Mouse (Mus musculus): ENCODE results near the gene Ndufv1. TPM values are rescaled to one million over a fixed set of nuclear protein-coding genes. Genes with fewer than 3 reads are reported as not detected.
"Not testable (repeated sequence)": the region's sequence is repeated elsewhere in the genome, so short reads cannot be mapped to it uniquely, and the experiment has no call there.

Gene Ndufv1
- polyA plus RNA-seq, 1 experiment from 2014 or later: 213 TPM

- no peak overlapping the region for H3K4me2 ChIP-seq (replicated peaks; ENCODE audit: low read depth)
- no peak overlapping the region for H3K9ac ChIP-seq (ENCODE audit: low read length)
- peaks cover 5% of the 10 kb centered on the region; the same call in 1 of the 2 replicates for H3K4me1 ChIP-seq (replicated peaks; ENCODE audit: control insufficient read depth, insufficient read depth)
- no peaks in the 10 kb centered on the region for H3K27me3 ChIP-seq (ENCODE audit: control insufficient read depth, insufficient read depth, low read length)
- H3K27ac ChIP-seq (replicated peaks): peak overlapping the region; percentile 45; the same call in 1 of the 2 replicates
- WGBS: 36% methylated on average over 8 of the region's 8 CpGs
- ATAC-seq (ENCODE audit: low FRiP score, low TSS enrichment): no peak
- H3K9me3 ChIP-seq (ENCODE audit: control insufficient read depth, low read length): no peaks in the 10 kb centered on the region
- DNase-seq (ENCODE audit: low spot score): no peak
- no peak overlapping the region for H3K4me3 ChIP-seq (ENCODE audit: low read depth, low read length)
- no peak for TF ChIP-seq EP300 (optimal IDR thresholded peaks at IDR 0.05)
- no peak for TF ChIP-seq CTCF (IDR thresholded peaks at IDR 0.05; ENCODE audit: low read depth)
- no peaks in the 10 kb centered on the region for H3K36me3 ChIP-seq (ENCODE audit: control insufficient read depth, insufficient read depth, low read length)
Measured at GRCm38 (mm10) chr19:3985261-3985681, 27.3 kb downstream of the Ndufv1 start.

GRCm38 (mm10) chr19:3983527-3984200 is 28.9 kb downstream of the Ndufv1 start:
- peaks cover 5% of the 10 kb centered on the region; the same call in 1 of the 2 replicates for H3K4me1 ChIP-seq (replicated peaks; ENCODE audit: control insufficient read depth, insufficient read depth)
- DNase-seq (ENCODE audit: low spot score) (no peak), ATAC-seq (ENCODE audit: low FRiP score, low TSS enrichment) (no peak)
- H3K4me3 ChIP-seq (ENCODE audit: low read depth, low read length): no peak overlapping the region
- no peak overlapping the region for H3K4me2 ChIP-seq (replicated peaks; ENCODE audit: low read depth)
- H3K27me3 ChIP-seq (ENCODE audit: control insufficient read depth, insufficient read depth, low read length): no peaks in the 10 kb centered on the region
- WGBS: 59% methylated on average over 9 of the region's 9 CpGs
- no peaks in the 10 kb centered on the region for H3K9me3 ChIP-seq (ENCODE audit: control insufficient read depth, low read length)
- no peak overlapping the region for H3K27ac ChIP-seq (replicated peaks)
- H3K36me3 ChIP-seq (ENCODE audit: control insufficient read depth, insufficient read depth, low read length): no peaks in the 10 kb centered on the region
- H3K9ac ChIP-seq (ENCODE audit: low read length): no peak overlapping the region
- no peak for TF ChIP-seq CTCF (IDR thresholded peaks at IDR 0.05; ENCODE audit: low read depth)
- TF ChIP-seq EP300 (optimal IDR thresholded peaks at IDR 0.05): no peak

GRCm38 (mm10) chr19:3980917-3981316 is 31.7 kb downstream of the Ndufv1 start:
- H3K27me3 ChIP-seq (ENCODE audit: control insufficient read depth, insufficient read depth, low read length): no peaks in the 10 kb centered on the region
- H3K9ac ChIP-seq (ENCODE audit: low read length): no peak overlapping the region
- ATAC-seq (ENCODE audit: low FRiP score, low TSS enrichment) (no peak), DNase-seq (ENCODE audit: low spot score) (no peak)
- no peak overlapping the region for H3K4me2 ChIP-seq (replicated peaks; ENCODE audit: low read depth)
- 74% methylated on average over 9 of the region's 9 CpGs for WGBS
- no peaks in the 10 kb centered on the region; the same call in 1 of the 2 replicates for H3K4me1 ChIP-seq (replicated peaks; ENCODE audit: control insufficient read depth, insufficient read depth)
- TF ChIP-seq EP300 (optimal IDR thresholded peaks at IDR 0.05) (no peak), CTCF (IDR thresholded peaks at IDR 0.05; ENCODE audit: low read depth) (no peak)
- H3K36me3 ChIP-seq (ENCODE audit: control insufficient read depth, insufficient read depth, low read length): no peaks in the 10 kb centered on the region
- no peaks in the 10 kb centered on the region for H3K9me3 ChIP-seq (ENCODE audit: control insufficient read depth, low read length)
- H3K4me3 ChIP-seq (ENCODE audit: low read depth, low read length): no peak overlapping the region
- no peak overlapping the region for H3K27ac ChIP-seq (replicated peaks)

GRCm38 (mm10) chr19:3980309-3980708 is 32.3 kb downstream of the Ndufv1 start:
- peak; percentile 82 for DNase-seq (ENCODE audit: low spot score)
- WGBS: 12% methylated on average over 4 of the region's 4 CpGs
- Histone ChIP-seq H3K4me3 (ENCODE audit: low read depth, low read length) (no peak overlapping the region), H3K4me2 (replicated peaks; ENCODE audit: low read depth) (no peak overlapping the region), H3K9ac (ENCODE audit: low read length) (no peak overlapping the region), H3K27me3 (ENCODE audit: control insufficient read depth, insufficient read depth, low read length) (no peaks in the 10 kb centered on the region), H3K27ac (replicated peaks) (no peak overlapping the region), H3K9me3 (ENCODE audit: control insufficient read depth, low read length) (no peaks in the 10 kb centered on the region), H3K36me3 (ENCODE audit: control insufficient read depth, insufficient read depth, low read length) (no peaks in the 10 kb centered on the region), H3K4me1 (replicated peaks; ENCODE audit: control insufficient read depth, insufficient read depth) (no peaks in the 10 kb centered on the region; the same call in 1 of the 2 replicates)
- TF ChIP-seq CTCF (IDR thresholded peaks at IDR 0.05; ENCODE audit: low read depth): peak; percentile 95
- no peak for TF ChIP-seq EP300 (optimal IDR thresholded peaks at IDR 0.05)
- ATAC-seq (ENCODE audit: low FRiP score, low TSS enrichment): peak; percentile 70

GRCm38 (mm10) chr19:3975866-3976265 is 36.7 kb downstream of the Ndufv1 start:
- DNase-seq (ENCODE audit: low spot score) (peak; percentile 66), ATAC-seq (ENCODE audit: low FRiP score, low TSS enrichment) (peak; percentile 48; the same call in 1 of the 2 replicates)
- TF ChIP-seq CTCF (IDR thresholded peaks at IDR 0.05; ENCODE audit: low read depth): no peak
- no peak for TF ChIP-seq EP300 (optimal IDR thresholded peaks at IDR 0.05)
- Histone ChIP-seq H3K4me3 (ENCODE audit: low read depth, low read length) (no peak overlapping the region), H3K36me3 (ENCODE audit: control insufficient read depth, insufficient read depth, low read length) (no peaks in the 10 kb centered on the region), H3K27ac (replicated peaks) (0 out of 2 replicates have a peak overlapping the region, but pooled peaks have one; percentile 1), H3K27me3 (ENCODE audit: control insufficient read depth, insufficient read depth, low read length) (no peaks in the 10 kb centered on the region), H3K4me1 (replicated peaks; ENCODE audit: control insufficient read depth, insufficient read depth) (no peaks in the 10 kb centered on the region; the same call in 1 of the 2 replicates), H3K4me2 (replicated peaks; ENCODE audit: low read depth) (no peak overlapping the region), H3K9me3 (ENCODE audit: control insufficient read depth, low read length) (no peaks in the 10 kb centered on the region), H3K9ac (ENCODE audit: low read length) (no peak overlapping the region)
- 49% methylated on average over 2 of the region's 2 CpGs for WGBS

GRCm38 (mm10) chr19:3974608-3975007 is 38.0 kb downstream of the Ndufv1 start:
- not testable (repeated sequence) for H3K9ac ChIP-seq (ENCODE audit: low read length); DNase-seq (ENCODE audit: low spot score); H3K4me2 ChIP-seq (replicated peaks; ENCODE audit: low read depth); H3K36me3 ChIP-seq (ENCODE audit: control insufficient read depth, insufficient read depth, low read length); ATAC-seq (ENCODE audit: low FRiP score, low TSS enrichment); H3K4me1 ChIP-seq (replicated peaks; ENCODE audit: control insufficient read depth, insufficient read depth); H3K4me3 ChIP-seq (ENCODE audit: low read depth, low read length); H3K27me3 ChIP-seq (ENCODE audit: control insufficient read depth, insufficient read depth, low read length); H3K9me3 ChIP-seq (ENCODE audit: control insufficient read depth, low read length); H3K27ac ChIP-seq (replicated peaks)
- 68% methylated on average over 6 of the region's 6 CpGs for WGBS
